Mouse (Mus musculus) liver, adult 2 months (tissue): ENCODE measurements around the gene Srcin1. TPM values are rescaled to one million over a fixed set of nuclear protein-coding genes. Genes with fewer than 3 reads are reported as not detected.

Experiments
- DNase-seq: peaks from one replicate; pipeline ENCODE4 v3.0.0-alpha.2; 2011; ENCODE audit warnings: low read depth, low spot score; ENCODE audit errors: extremely low read depth
- H3K27ac ChIP-seq: fragments of 200-500 bp; replicated peaks from 2 replicates; pipeline ENCODE4 v1.5.1; 2012; ENCODE audit warnings: low read depth, mild to moderate bottlenecking, control low read depth, inconsistent platforms, low read length; ENCODE audit not compliant: insufficient read depth
- H3K27me3 ChIP-seq: fragments of 200-500 bp; 2 replicates; pipeline ENCODE4 v1.6.1; 2012; ENCODE audit warnings: mild to moderate bottlenecking, moderate library complexity, low read length, inconsistent platforms; ENCODE audit not compliant: control insufficient read depth, insufficient read depth
- H3K36me3 ChIP-seq: fragments of 200-500 bp; 2 replicates; pipeline ENCODE4 v1.6.1; 2012; ENCODE audit warnings: low read length, inconsistent platforms; ENCODE audit not compliant: control insufficient read depth, insufficient read depth
- H3K4me1 ChIP-seq: fragments of 200-500 bp; 2 replicates; pipeline ENCODE4 v1.6.1; 2011; ENCODE audit warnings: low read length; ENCODE audit not compliant: control insufficient read depth, insufficient read depth
- H3K4me3 ChIP-seq: fragments of 200-500 bp; 2 replicates; pipeline ENCODE4 v1.5.1; 2011; ENCODE audit warnings: low read depth, mild to moderate bottlenecking, control low read depth, low read length, moderate library complexity; ENCODE audit not compliant: insufficient read depth
- H3K79me2 ChIP-seq: fragments of 200-500 bp; 2 replicates; pipeline ENCODE4 v1.6.1; 2012; ENCODE audit warnings: inconsistent platforms, mild to moderate bottlenecking, low read length, moderate library complexity; ENCODE audit not compliant: control insufficient read depth, insufficient read depth
- H3K9ac ChIP-seq: fragments of 200-500 bp; 2 replicates; pipeline ENCODE4 v1.6.1; 2012; ENCODE audit warnings: low read depth, mild to moderate bottlenecking, control low read depth, inconsistent platforms, low read length
- CTCF ChIP-seq: fragments of 200-500 bp; IDR thresholded peaks from 2 replicates; pipeline ENCODE4 v1.5.1; 2011; ENCODE audit warnings: low read depth, low read length, control low read depth
- POLR2A ChIP-seq: fragments of 200-500 bp; IDR thresholded peaks from 2 replicates; pipeline ENCODE4 v1.6.1; 2011; ENCODE audit warnings: low read length, control low read depth; ENCODE audit not compliant: insufficient read depth; ENCODE audit errors: extremely low read depth
- WGBS: fragments of 180-500 bp; shearing (Covaris S2); methylation state at CpG from one replicate; pipeline ENCODE4 v1.1.7; 2018; 5-methylcytosine and 5-hydroxymethylcytosine counted together
- polyA plus RNA-seq: library from polyadenylated mRNA; depleted of rRNA; stranded (reverse); fragments of >200 nt; gene quantifications from 2 replicates; pipeline ENCODE4 v1.2.3, GENCODE M21; 2012
- total RNA-seq: library from RNA; depleted of rRNA; stranded (reverse); fragments of >200 nt; gene quantifications from 2 replicates; pipeline ENCODE4 v1.2.3, GENCODE M21; 2014

Srcin1 gene
- total and polyA plus RNA-seq, 2 experiments: under 0.01 to 0.12 TPM

- no peak for TF ChIP-seq POLR2A
- no peak for TF ChIP-seq CTCF
- WGBS: 83% methylated on average over 6 of the region's 6 CpGs
- H3K36me3 ChIP-seq: peaks cover 12% of the 10 kb centered on the region
Observed at GRCm38 (mm10) chr11:97478345-97478744, 97.6 kb downstream of the Srcin1 start.

DNA sequence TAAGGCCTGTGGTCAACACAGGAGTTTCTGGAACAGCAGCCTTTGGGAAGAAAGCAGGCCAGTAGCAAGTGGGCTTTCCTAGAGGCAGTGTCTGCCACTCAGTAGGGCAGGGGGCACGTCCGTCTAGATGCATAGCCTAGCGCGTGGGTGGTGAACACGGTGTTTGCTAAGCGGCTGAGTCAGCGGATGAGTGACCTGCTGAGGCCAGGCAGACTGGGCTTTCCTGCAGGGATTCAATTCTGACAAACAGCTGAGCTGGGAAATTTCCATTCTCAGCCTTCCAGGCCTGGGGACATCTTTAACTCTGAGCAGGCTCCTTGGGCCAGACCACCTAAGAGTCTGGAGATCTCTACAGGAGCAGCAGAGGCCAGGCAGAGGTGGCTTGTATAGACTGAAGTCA lies 98.6 kb downstream of the Srcin1 start:
- Histone ChIP-seq H3K4me1 (no peaks in the 10 kb centered on the region), H3K36me3 (peaks cover 9% of the 10 kb centered on the region), H3K27ac (no peak overlapping the region), H3K27me3 (no peaks in the 10 kb centered on the region), H3K79me2 (peaks cover 4% of the 10 kb centered on the region; the same call in 1 of the 2 replicates), H3K9ac (no peak overlapping the region), H3K4me3 (no peak overlapping the region)
- 32% methylated on average over 7 of the region's 7 CpGs for WGBS
- TF ChIP-seq CTCF (no peak), POLR2A (no peak)
- DNase-seq: no peak

More at GRCm38 (mm10) chr11:97478345-97478744, 97.6 kb downstream of the Srcin1 start:
- Histone ChIP-seq H3K79me2 (peaks cover 4% of the 10 kb centered on the region; the same call in 1 of the 2 replicates), H3K27me3 (no peaks in the 10 kb centered on the region), H3K4me1 (no peaks in the 10 kb centered on the region), H3K4me3 (no peak overlapping the region), H3K9ac (no peak overlapping the region), H3K27ac (no peak overlapping the region)
- DNase-seq: no peak

DNA sequence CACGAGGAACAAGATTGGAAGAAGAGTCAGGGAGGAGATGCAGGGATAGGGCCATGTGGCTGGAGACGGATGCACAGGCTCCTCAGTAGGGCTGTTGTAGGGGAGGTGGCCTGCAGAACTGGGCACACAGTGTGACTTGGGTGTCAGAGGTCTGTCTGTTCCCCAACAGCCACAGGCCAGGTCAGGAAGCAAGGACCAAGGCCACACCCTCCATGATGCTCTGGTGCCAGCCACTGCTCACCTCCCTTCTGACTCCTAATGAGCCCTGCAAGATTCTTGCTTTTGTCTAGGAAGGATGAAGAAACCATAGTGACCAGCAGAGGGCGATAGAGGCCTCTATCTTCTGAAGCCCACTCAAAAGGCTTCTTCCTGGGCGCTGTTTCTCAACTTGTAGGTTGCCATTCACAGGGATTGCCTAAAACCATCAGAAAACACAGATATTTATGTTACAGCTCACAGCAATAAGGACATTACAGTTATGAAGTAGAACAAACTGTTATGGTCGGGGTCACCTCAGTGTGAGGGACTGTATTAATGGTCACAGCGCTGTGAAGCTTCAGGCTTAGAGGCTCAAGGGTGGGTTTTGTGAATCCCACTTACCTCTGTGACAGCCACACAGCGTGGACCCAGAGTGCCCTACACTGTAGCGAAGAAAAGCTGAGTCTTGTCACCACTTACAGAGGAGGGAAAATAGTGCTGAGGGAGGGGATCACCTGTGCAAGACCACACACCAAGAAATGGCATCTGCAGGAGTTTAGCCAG lies 99.5 kb downstream of the Srcin1 start:
- Histone ChIP-seq H3K9ac (no peak overlapping the region), H3K4me3 (no peak overlapping the region), H3K27me3 (no peaks in the 10 kb centered on the region), H3K4me1 (no peaks in the 10 kb centered on the region), H3K36me3 (peaks cover 4% of the 10 kb centered on the region), H3K79me2 (peaks cover 4% of the 10 kb centered on the region; the same call in 1 of the 2 replicates), H3K27ac (no peak overlapping the region)
- WGBS: 69% methylated on average over 8 of the region's 8 CpGs
- DNase-seq: no peak
- no peak for TF ChIP-seq POLR2A
- TF ChIP-seq CTCF: peak; percentile 54

DNA sequence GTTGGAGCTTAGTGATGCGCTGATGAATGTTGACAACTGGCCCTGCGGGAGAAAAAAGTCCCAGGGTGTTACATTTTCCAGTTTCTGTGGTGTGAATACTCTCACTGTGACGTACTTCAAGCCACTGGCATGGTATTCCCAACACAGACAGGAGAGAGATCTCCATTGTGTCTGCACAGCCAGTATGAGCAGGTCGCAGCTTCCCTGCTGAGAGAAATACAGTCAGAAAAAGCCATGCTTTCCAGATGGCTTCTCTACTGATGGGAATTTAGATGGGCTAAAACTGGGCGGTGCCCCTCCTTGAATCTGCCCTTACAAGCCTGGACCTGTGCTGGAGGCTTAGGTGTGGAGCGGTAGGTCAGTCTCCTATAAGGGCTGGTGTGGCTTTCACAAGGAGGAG lies 104.7 kb downstream of the Srcin1 start:
- no peak overlapping the region for H3K9ac ChIP-seq
- H3K4me3 ChIP-seq: no peak overlapping the region
- 91% methylated on average over 6 of the region's 6 CpGs for WGBS
- H3K4me1 ChIP-seq: no peaks in the 10 kb centered on the region
- DNase-seq: no peak
- no peak for TF ChIP-seq CTCF
- no peak for TF ChIP-seq POLR2A
- H3K27ac ChIP-seq: no peak overlapping the region
- no peaks in the 10 kb centered on the region; the same call in none of the 2 replicates for H3K36me3 ChIP-seq
- H3K27me3 ChIP-seq: no peaks in the 10 kb centered on the region
- no peaks in the 10 kb centered on the region; the same call in 1 of the 2 replicates for H3K79me2 ChIP-seq

DNA sequence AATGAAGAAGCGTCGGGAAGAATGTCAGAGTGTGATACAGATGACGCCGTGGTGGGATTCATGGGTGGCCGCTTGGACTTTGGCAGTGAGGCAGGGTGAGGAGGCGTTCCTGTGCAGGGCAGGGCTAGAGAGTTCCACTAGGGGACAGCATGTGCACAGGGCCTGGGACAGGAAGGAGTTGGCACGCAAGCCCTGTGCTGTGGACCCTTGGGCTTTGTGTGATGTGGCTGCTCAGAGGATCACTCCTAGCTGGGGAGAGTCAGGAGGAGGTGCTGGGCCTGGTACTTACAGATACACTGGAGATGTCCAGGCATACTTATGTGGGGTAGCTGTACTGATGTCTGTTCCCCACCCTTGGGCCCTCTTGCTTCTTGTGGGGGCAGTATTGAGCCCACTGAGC lies 106.2 kb downstream of the Srcin1 start:
- WGBS: 93% methylated on average over 7 of the region's 7 CpGs
- no peaks in the 10 kb centered on the region; the same call in 1 of the 2 replicates for H3K36me3 ChIP-seq
- no peak overlapping the region for H3K4me3 ChIP-seq
- H3K4me1 ChIP-seq: no peaks in the 10 kb centered on the region
- H3K79me2 ChIP-seq: no peaks in the 10 kb centered on the region; the same call in 1 of the 2 replicates
- H3K9ac ChIP-seq: no peak overlapping the region
- no peaks in the 10 kb centered on the region for H3K27me3 ChIP-seq
- no peak overlapping the region for H3K27ac ChIP-seq
- no peak for DNase-seq
- TF ChIP-seq CTCF (no peak), POLR2A (no peak)
